Mouse (Mus musculus): Measurements from ENCODE around the gene Hoga1.

The Hoga1 gene

DNA sequence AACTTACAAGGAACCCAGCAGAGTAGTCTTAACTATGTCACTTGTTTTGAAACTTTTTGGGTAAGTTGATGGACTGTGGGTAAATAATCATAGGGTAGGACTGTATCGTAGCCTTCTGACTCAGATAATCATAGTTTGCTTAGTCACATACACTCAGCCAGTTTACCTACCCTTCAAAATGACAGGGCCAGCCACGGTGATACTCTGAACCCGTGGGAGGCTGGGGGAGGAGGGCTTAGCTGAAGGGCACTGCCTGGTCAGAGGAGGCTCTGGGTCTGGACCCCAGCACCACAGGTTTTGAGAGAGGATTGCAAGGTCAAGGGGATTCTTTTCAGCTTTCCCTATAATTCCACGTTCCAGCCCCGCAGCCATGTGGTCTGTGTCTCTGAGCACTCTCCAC is 73.2 kb downstream of the Hoga1 start:
- no peak for DNase-seq (ENCODE audit: low read depth, low spot score)

DNA sequence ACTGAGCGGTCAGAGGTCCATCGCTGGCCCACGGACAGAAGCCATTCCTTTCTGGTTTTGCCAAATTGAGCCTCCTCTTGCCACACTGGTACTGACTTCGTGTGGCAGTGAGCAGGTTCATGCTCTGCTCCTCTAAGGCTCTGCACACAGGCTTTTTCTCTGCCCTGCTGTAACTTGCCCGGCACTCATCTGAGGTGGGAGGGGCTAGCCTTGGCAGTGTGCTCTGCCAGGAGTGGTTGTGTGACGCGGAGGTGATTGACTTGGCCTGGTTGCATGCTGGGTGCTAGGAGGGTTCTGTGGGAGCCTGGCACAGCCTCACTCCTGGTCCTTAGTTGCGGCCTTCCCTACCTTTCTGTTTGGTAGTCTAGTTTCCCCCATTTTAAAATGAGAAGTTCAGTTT is 75.0 kb downstream of the Hoga1 start:
- DNase-seq (ENCODE audit: low read depth, low spot score), result no peak

Data from 3T3-L1 (cell line).